Mouse (Mus musculus) limb, embryonic 15.5 days (tissue): ENCODE results near the gene Sertad2. TPM values are rescaled to one million over a fixed set of nuclear protein-coding genes. Genes with fewer than 3 reads are reported as not detected.

Source experiments
- ATAC-seq: fragments of 200-750 bp; cut with Nextera tagmentation; 2 replicates; pipeline ENCODE4 v1.8.0; 2017; ENCODE audit warnings: low read depth, moderate TSS enrichment; ENCODE audit not compliant: insufficient number of reproducible peaks, low FRiP score, low TSS enrichment
- H3K27ac ChIP-seq: fragments of 300-500 bp; sonication (generic); 2 replicates; pipeline ENCODE4 v1.5.1; 2015; ENCODE audit warnings: moderate library complexity, mild to moderate bottlenecking, inconsistent platforms
- H3K27me3 ChIP-seq: fragments of 300-500 bp; sonication (generic); 2 replicates; pipeline ENCODE4 v1.6.1; 2015; ENCODE audit warnings: inconsistent platforms
- H3K36me3 ChIP-seq: fragments of 300-500 bp; sonication (generic); 2 replicates; pipeline ENCODE4 v1.6.1; 2015; ENCODE audit warnings: inconsistent platforms
- H3K4me1 ChIP-seq: fragments of 300-500 bp; sonication (generic); 2 replicates; pipeline ENCODE4 v1.6.1; 2015; ENCODE audit warnings: inconsistent platforms
- H3K4me2 ChIP-seq: fragments of 300-500 bp; sonication (generic); 2 replicates; pipeline ENCODE4 v1.6.1; 2015; ENCODE audit warnings: mild to moderate bottlenecking, inconsistent platforms
- H3K4me3 ChIP-seq: fragments of 300-500 bp; sonication (generic); 2 replicates; pipeline ENCODE4 v1.5.1; 2015; ENCODE audit warnings: mild to moderate bottlenecking, inconsistent platforms
- H3K9ac ChIP-seq: fragments of 300-500 bp; sonication (generic); 2 replicates; pipeline ENCODE4 v1.6.1; 2015; ENCODE audit warnings: inconsistent platforms
- H3K9me3 ChIP-seq: fragments of 300-500 bp; sonication (generic); 2 replicates; pipeline ENCODE4 v1.6.1; 2016; ENCODE audit warnings: inconsistent platforms
- WGBS: fragments of 180-500 bp; shearing (Covaris S2); methylation state at CpG from one replicate; pipeline ENCODE4 v1.1.7; 2015; 5-methylcytosine and 5-hydroxymethylcytosine counted together
- polyA plus RNA-seq: library from polyadenylated mRNA; unstranded; fragments of >200 nt; fragmentation: Nextera tagmentation; extraction: Ambion mirVana; gene quantifications from 2 replicates; pipeline ENCODE4 v1.2.1, GENCODE M21; 2015

The Sertad2 gene
- polyA plus RNA-seq, 1 experiment from 2014 or later, result 46.5 TPM

- H3K36me3 ChIP-seq, result no peaks in the 10 kb centered on the region
- peak overlapping the region; percentile 33 for H3K4me2 ChIP-seq
- H3K27ac ChIP-seq, result peak overlapping the region; percentile 65
- H3K4me1 ChIP-seq, result peaks cover 24% of the 10 kb centered on the region
- H3K4me3 ChIP-seq, result no peak overlapping the region
- no peaks in the 10 kb centered on the region for H3K27me3 ChIP-seq
- ATAC-seq, result 0 out of 2 replicates have a peak, but pooled peaks have one; percentile 62
- H3K9me3 ChIP-seq, result no peaks in the 10 kb centered on the region
- H3K9ac ChIP-seq, result no peak overlapping the region
- WGBS, result 4% methylated on average over 11 of the region's 11 CpGs
Measured at GRCm38 (mm10) chr11:20639918-20640447, 96.9 kb downstream of the Sertad2 start.

- Histone ChIP-seq H3K36me3 (no peaks in the 10 kb centered on the region), H3K27ac (no peak overlapping the region)
Measured at GRCm38 (mm10) chr11:20642321-20642720, 99.3 kb downstream of the Sertad2 start.

GRCm38 (mm10) chr11:20643161-20643560, 100.1 kb downstream of the Sertad2 start:
- H3K4me2 ChIP-seq, result no peak overlapping the region
- no peak overlapping the region for H3K27ac ChIP-seq
- no peak for ATAC-seq
- H3K9me3 ChIP-seq, result no peaks in the 10 kb centered on the region
- H3K36me3 ChIP-seq, result peaks cover 2% of the 10 kb centered on the region; the same call in 1 of the 2 replicates
- peaks cover 50% of the 10 kb centered on the region for H3K4me1 ChIP-seq
- whole genome bisulfite sequencing, result 56% methylated on average over 5 of the region's 5 CpGs
- no peak overlapping the region for H3K4me3 ChIP-seq
- no peak overlapping the region for H3K9ac ChIP-seq
- H3K27me3 ChIP-seq, result no peaks in the 10 kb centered on the region

More at GRCm38 (mm10) chr11:20642321-20642720, 99.3 kb downstream of the Sertad2 start:
- Histone ChIP-seq H3K9me3 (no peaks in the 10 kb centered on the region), H3K9ac (no peak overlapping the region), H3K4me2 (no peak overlapping the region), H3K27me3 (no peaks in the 10 kb centered on the region), H3K4me3 (no peak overlapping the region), H3K4me1 (peaks cover 42% of the 10 kb centered on the region)
- 72% methylated on average over 5 of the region's 5 CpGs for WGBS
- ATAC-seq, result no peak

GRCm38 (mm10) chr11:20644166-20644565, 101.1 kb downstream of the Sertad2 start:
- WGBS, result 43% methylated on average over 1 of the region's 1 CpGs
- Histone ChIP-seq H3K4me3 (no peak overlapping the region), H3K27me3 (no peaks in the 10 kb centered on the region), H3K27ac (no peak overlapping the region), H3K4me2 (no peak overlapping the region), H3K36me3 (peaks cover 9% of the 10 kb centered on the region), H3K9ac (no peak overlapping the region), H3K9me3 (no peaks in the 10 kb centered on the region), H3K4me1 (peaks cover 51% of the 10 kb centered on the region)
- ATAC-seq, result no peak

- Histone ChIP-seq H3K27ac (no peak overlapping the region), H3K36me3 (peaks cover 12% of the 10 kb centered on the region), H3K4me2 (no peak overlapping the region), H3K9me3 (no peaks in the 10 kb centered on the region), H3K9ac (no peak overlapping the region), H3K27me3 (no peaks in the 10 kb centered on the region), H3K4me3 (no peak overlapping the region), H3K4me1 (peaks cover 54% of the 10 kb centered on the region)
- no peak for ATAC-seq
- WGBS, result 52% methylated on average over 6 of the region's 6 CpGs
Measured at GRCm38 (mm10) chr11:20644872-20645271, 101.8 kb downstream of the Sertad2 start.

GRCm38 (mm10) chr11:20645521-20645920, 102.5 kb downstream of the Sertad2 start:
- H3K36me3 ChIP-seq, result peaks cover 12% of the 10 kb centered on the region
- no peak overlapping the region for H3K4me3 ChIP-seq
- WGBS, result 56% methylated on average over 3 of the region's 3 CpGs
- no peak overlapping the region for H3K27ac ChIP-seq
- H3K27me3 ChIP-seq, result no peaks in the 10 kb centered on the region
- no peaks in the 10 kb centered on the region for H3K9me3 ChIP-seq
- H3K4me1 ChIP-seq, result peaks cover 52% of the 10 kb centered on the region
- H3K9ac ChIP-seq, result no peak overlapping the region
- no peak for ATAC-seq
- H3K4me2 ChIP-seq, result no peak overlapping the region

GRCm38 (mm10) chr11:20646142-20646541, 103.1 kb downstream of the Sertad2 start:
- no peaks in the 10 kb centered on the region for H3K9me3 ChIP-seq
- 0 out of 2 replicates have a peak overlapping the region, but pooled peaks have one; percentile 47 for H3K27ac ChIP-seq
- H3K4me2 ChIP-seq, result no peak overlapping the region
- no peak overlapping the region for H3K9ac ChIP-seq
- H3K27me3 ChIP-seq, result no peaks in the 10 kb centered on the region
- H3K4me1 ChIP-seq, result peaks cover 51% of the 10 kb centered on the region
- WGBS, result 25% methylated on average over 6 of the region's 6 CpGs
- no peak for ATAC-seq
- H3K4me3 ChIP-seq, result no peak overlapping the region
- H3K36me3 ChIP-seq, result peaks cover 12% of the 10 kb centered on the region

GRCm38 (mm10) chr11:20646986-20647726, 104.1 kb downstream of the Sertad2 start:
- WGBS, result 50% methylated on average over 10 of the region's 10 CpGs
- no peak for ATAC-seq
- Histone ChIP-seq H3K4me1 (peaks cover 54% of the 10 kb centered on the region), H3K27me3 (no peaks in the 10 kb centered on the region), H3K9ac (no peak overlapping the region), H3K27ac (peak overlapping the region; percentile 30; the same call in 1 of the 2 replicates), H3K36me3 (peaks cover 12% of the 10 kb centered on the region), H3K4me3 (no peak overlapping the region), H3K9me3 (no peaks in the 10 kb centered on the region), H3K4me2 (no peak overlapping the region)

- 48% methylated on average over 19 of the region's 19 CpGs for WGBS
Measured at GRCm38 (mm10) chr11:20647902-20648625, 105.0 kb downstream of the Sertad2 start.

GRCm38 (mm10) chr11:20649477-20649876, 106.4 kb downstream of the Sertad2 start:
- ATAC-seq, result no peak
- Histone ChIP-seq H3K9ac (no peak overlapping the region), H3K36me3 (peaks cover 14% of the 10 kb centered on the region), H3K9me3 (no peaks in the 10 kb centered on the region), H3K4me3 (no peak overlapping the region), H3K27ac (peak overlapping the region; percentile 22; the same call in 1 of the 2 replicates), H3K4me2 (no peak overlapping the region), H3K4me1 (peaks cover 50% of the 10 kb centered on the region), H3K27me3 (no peaks in the 10 kb centered on the region)
- 62% methylated on average over 5 of the region's 5 CpGs for WGBS

More at GRCm38 (mm10) chr11:20647902-20648625, 105.0 kb downstream of the Sertad2 start:
- H3K4me3 ChIP-seq, result no peak overlapping the region
- peaks cover 54% of the 10 kb centered on the region for H3K4me1 ChIP-seq
- peaks cover 12% of the 10 kb centered on the region for H3K36me3 ChIP-seq
- H3K9me3 ChIP-seq, result no peaks in the 10 kb centered on the region
- 0 out of 2 replicates have a peak, but pooled peaks have one; percentile 42 for ATAC-seq
- no peak overlapping the region for H3K9ac ChIP-seq
- H3K27me3 ChIP-seq, result no peaks in the 10 kb centered on the region
- H3K27ac ChIP-seq, result 0 out of 2 replicates have a peak overlapping the region, but pooled peaks have one; percentile 30
- no peak overlapping the region for H3K4me2 ChIP-seq

- Histone ChIP-seq H3K9me3 (no peaks in the 10 kb centered on the region), H3K9ac (no peak overlapping the region), H3K27ac (no peak overlapping the region), H3K36me3 (peaks cover 14% of the 10 kb centered on the region), H3K27me3 (no peaks in the 10 kb centered on the region), H3K4me2 (no peak overlapping the region), H3K4me3 (no peak overlapping the region), H3K4me1 (peaks cover 50% of the 10 kb centered on the region)
- ATAC-seq, result no peak
- WGBS, result 78% methylated on average over 17 of the region's 17 CpGs
Measured at GRCm38 (mm10) chr11:20650006-20650639, 107.1 kb downstream of the Sertad2 start.
